Mouse (Mus musculus): ENCODE results near the gene Hist1h2bg. TPM values are rescaled to one million over a fixed set of nuclear protein-coding genes. Genes with fewer than 3 reads are reported as not detected.
"Not testable (repeated sequence)": the region's sequence is repeated elsewhere in the genome, so short reads cannot be mapped to it uniquely, and the experiment has no call there.

Gene Hist1h2bg
- polyA plus RNA-seq, 1 experiment from 2014 or later: 10.0 TPM

DNA sequence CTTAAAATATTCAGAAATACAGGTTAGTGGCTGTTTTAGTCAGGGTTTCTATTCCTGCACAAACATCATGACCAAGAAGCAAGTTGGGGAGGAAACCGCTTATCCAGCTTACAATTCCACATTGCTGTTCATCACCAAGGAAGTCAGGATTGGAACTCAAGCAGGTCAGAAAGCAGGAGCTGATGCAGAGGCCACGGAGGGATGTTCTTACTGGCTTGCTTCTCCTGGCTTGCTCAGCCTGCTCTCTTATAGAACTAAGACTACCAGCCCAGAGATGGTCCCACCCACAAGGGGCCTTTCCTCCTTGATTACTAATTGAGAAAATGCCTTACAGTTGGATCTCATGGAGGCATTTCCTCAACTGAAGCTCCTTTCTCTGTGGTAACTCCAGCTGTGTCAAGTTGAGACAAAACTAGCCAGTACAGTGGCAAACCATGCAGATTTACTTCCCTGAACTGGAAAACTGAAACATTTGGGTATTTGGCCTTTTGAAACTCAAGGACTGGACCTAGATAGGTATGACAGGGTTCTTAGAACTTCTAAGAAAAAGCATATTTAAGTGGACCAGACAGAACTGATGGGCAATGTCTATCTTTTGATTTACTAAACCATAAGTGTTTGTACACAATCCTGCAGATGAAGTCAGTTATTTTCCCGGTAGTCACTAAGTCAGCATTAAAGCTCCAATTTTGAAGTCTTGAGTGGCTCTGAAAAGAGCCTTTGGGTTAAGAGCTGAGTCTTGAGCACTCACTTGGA lies 28.8 kb upstream of the Hist1h2bg start:
- peak overlapping the region; percentile 97 for H3K27ac ChIP-seq (replicated peaks)
- H3K9ac ChIP-seq: peak overlapping the region; percentile 75
- ATAC-seq (ENCODE audit: insufficient read depth): not testable (repeated sequence)

DNA sequence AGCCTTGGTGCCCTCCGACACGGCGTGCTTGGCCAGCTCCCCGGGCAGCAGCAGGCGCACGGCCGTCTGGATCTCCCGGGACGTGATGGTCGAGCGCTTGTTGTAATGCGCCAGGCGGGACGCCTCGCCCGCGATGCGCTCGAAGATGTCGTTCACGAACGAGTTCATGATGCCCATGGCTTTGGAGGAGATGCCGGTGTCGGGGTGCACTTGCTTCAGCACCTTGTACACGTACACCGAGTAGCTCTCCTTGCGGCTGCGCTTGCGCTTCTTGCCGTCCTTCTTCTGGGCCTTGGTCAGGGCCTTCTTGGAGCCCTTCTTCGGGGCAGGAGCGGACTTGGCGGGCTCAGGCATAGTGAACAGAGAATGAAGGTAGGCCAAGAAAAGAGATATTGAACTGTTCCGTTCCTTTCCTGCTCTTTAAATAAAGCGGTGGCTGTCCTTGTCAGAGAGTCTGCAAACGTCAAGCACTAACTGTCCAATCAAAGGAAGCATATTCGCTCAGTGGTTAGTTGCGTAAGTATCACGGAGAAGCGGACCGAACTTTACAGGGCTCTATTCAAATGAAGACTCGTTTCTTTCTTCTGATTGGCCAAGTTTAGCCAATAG lies 28.1 kb upstream of the Hist1h2bg start, which contains the start of gene Hist1h2bh:
Gene Hist1h2bh, minus strand, starts transcription at position 394 of the 609 bp plus-strand sequence.
- WGBS (ENCODE audit: insufficient replicate concordance): under 1% methylated on average over 42 of the region's 42 CpGs

More for the DNA sequence above, 28.8 kb upstream of the Hist1h2bg start:
- H3K9me3 ChIP-seq (replicated peaks); H3K27me3 ChIP-seq; H3K36me3 ChIP-seq (replicated peaks): not testable (repeated sequence)
- peaks cover 42% of the 10 kb centered on the region for H3K4me1 ChIP-seq (replicated peaks)
- H3K4me3 ChIP-seq (replicated peaks): peak overlapping the region; percentile 63
- WGBS (ENCODE audit: insufficient replicate concordance): 9% methylated on average over 3 of the region's 3 CpGs
- peak overlapping the region; percentile 66 for H3K4me2 ChIP-seq

DNA sequence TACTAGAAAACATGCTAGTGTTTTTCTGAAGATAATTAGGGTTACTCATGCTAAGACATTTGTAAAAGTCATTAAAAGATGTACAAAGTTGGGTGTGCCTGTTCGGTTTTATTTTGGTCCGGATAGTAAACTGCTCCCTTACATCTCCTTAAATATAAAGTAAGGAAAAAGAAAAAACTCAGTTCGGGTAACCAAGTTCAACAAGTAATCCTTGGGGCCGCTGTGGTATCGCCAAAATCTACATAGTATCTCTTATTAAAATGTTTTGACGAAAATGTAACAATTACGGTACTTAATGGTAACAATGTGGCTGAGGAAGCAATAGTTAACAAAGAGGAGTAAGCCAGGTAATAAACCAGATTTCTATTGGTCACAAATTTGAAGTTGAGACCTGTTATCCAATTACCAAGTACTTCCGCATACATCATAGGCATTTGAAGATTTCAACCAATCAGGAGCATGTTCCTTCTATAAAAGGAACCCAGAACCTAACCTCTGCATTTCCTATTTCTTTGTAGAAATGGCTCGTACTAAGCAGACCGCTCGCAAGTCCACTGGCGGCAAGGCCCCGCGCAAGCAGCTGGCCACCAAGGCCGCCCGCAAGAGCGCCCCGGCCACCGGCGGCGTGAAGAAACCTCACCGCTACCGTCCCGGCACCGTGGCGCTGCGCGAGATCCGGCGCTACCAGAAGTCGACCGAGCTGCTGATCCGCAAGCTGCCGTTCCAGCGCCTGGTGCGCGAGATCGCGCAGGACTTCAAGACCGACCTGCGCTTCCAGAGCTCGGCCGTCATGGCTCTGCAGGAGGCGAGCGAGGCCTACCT lies 27.0 kb upstream of the Hist1h2bg start, which contains the start of gene Hist1h3f:
Gene Hist1h3f, plus strand, starts transcription at position 88 of the 822 bp plus-strand sequence.
- peak within 1 kb of the TSS; percentile 75 for H3K9ac ChIP-seq
- H3K27ac ChIP-seq (replicated peaks): peak within 1 kb of the TSS; percentile 97
- H3K36me3 ChIP-seq (replicated peaks): no peaks in the 10 kb centered on the region
- peak; percentile 75 for ATAC-seq (ENCODE audit: insufficient read depth)
- peak within 1 kb of the TSS; percentile 63 for H3K4me3 ChIP-seq (replicated peaks)
- under 1% methylated on average over 31 of the region's 45 CpGs for WGBS (ENCODE audit: insufficient replicate concordance)
- H3K9me3 ChIP-seq (replicated peaks): no peaks in the 10 kb centered on the region
- no peaks in the 10 kb centered on the region for H3K27me3 ChIP-seq
- H3K4me1 ChIP-seq (replicated peaks): peaks cover 30% of the 10 kb centered on the region
- H3K4me2 ChIP-seq: peak within 1 kb of the TSS; percentile 66

More for the DNA sequence above, 28.1 kb upstream of the Hist1h2bg start, which contains the start of gene Hist1h2bh:
- Histone ChIP-seq H3K4me3 (replicated peaks) (peak within 1 kb of the TSS; percentile 63), H3K4me1 (replicated peaks) (peaks cover 35% of the 10 kb centered on the region), H3K27ac (replicated peaks) (peak within 1 kb of the TSS; percentile 97), H3K4me2 (peak within 1 kb of the TSS; percentile 66), H3K9ac (peak within 1 kb of the TSS; percentile 75)
- H3K9me3 ChIP-seq (replicated peaks); H3K27me3 ChIP-seq; H3K36me3 ChIP-seq (replicated peaks): not testable (repeated sequence)
- ATAC-seq (ENCODE audit: insufficient read depth): peak; percentile 85

DNA sequence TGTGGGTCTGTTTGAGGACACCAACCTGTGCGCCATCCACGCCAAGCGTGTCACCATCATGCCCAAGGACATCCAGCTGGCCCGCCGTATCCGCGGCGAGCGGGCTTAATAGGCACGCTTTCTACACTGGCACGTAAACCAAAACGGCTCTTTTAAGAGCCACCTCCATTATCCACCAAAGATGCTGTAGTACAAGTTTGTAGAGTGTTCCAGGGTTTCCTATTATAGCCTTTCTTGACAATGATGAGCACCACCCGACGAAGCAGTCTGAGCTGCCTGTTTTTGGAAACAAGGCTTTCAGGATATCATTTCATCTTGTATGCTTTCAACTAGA lies 26.4 kb upstream of the Hist1h2bg start:
- not testable (repeated sequence) for H3K9me3 ChIP-seq (replicated peaks); H3K36me3 ChIP-seq (replicated peaks); ATAC-seq (ENCODE audit: insufficient read depth); H3K27me3 ChIP-seq
- peak overlapping the region; percentile 97 for H3K27ac ChIP-seq (replicated peaks)
- WGBS (ENCODE audit: insufficient replicate concordance): 1% methylated on average over 14 of the region's 14 CpGs
- H3K9ac ChIP-seq: 0 out of 2 replicates have a peak overlapping the region, but pooled peaks have one; percentile 46
- H3K4me2 ChIP-seq: peak overlapping the region; percentile 66
- peaks cover 35% of the 10 kb centered on the region for H3K4me1 ChIP-seq (replicated peaks)
- peak overlapping the region; percentile 59 for H3K4me3 ChIP-seq (replicated peaks)

DNA sequence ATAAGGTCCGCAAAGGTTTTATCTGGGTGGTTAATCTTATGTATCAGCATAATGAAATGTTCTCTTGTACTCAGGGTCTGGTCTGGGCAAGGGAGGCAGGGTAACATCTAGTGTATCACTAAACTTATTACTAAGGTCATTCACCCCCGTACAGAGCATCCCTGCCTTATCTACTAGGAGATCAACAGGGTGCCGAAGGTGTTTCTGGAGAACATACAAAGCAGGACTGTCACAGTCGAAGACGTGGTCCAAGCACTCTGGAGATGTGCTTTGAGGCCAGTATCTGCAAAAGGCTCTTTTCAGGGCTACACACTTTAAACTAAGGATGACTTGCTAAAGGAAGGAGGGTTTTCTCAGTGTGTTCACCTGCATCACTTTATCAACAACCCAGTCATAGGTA lies 24.5 kb upstream of the Hist1h2bg start:
- H3K27me3 ChIP-seq: no peaks in the 10 kb centered on the region
- H3K36me3 ChIP-seq (replicated peaks): no peaks in the 10 kb centered on the region
- H3K27ac ChIP-seq (replicated peaks): peak overlapping the region; percentile 87
- peak overlapping the region; percentile 38; the same call in 1 of the 2 replicates for H3K4me3 ChIP-seq (replicated peaks)
- H3K4me1 ChIP-seq (replicated peaks): peaks cover 33% of the 10 kb centered on the region
- H3K4me2 ChIP-seq: peak overlapping the region; percentile 60
- 70% methylated on average over 5 of the region's 5 CpGs for WGBS (ENCODE audit: insufficient replicate concordance)
- H3K9ac ChIP-seq: 0 out of 2 replicates have a peak overlapping the region, but pooled peaks have one; percentile 3
- no peak for ATAC-seq (ENCODE audit: insufficient read depth)
- no peaks in the 10 kb centered on the region for H3K9me3 ChIP-seq (replicated peaks)

DNA sequence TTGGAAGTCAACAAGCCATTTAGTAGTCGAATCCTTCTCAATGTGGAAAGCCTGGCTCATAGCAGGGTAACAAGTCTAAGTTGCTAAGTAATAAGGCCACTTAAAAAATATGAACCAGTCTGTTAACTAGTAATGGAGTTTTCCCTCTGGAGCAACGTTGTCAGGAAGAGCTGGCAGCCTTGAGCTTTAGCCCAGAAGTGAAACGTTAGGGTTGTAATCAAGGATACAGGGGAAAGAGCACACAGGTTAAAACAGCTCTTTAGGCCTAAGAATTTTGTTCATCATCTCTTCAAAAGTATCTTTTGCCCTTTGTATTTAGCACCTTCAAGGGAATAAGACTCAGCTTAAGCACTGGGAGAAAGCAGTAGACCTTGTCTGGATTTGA lies 20.4 kb upstream of the Hist1h2bg start:
- WGBS (ENCODE audit: insufficient replicate concordance): 1% methylated on average over 3 of the region's 3 CpGs
- H3K4me3 ChIP-seq (replicated peaks): peak overlapping the region; percentile 56
- peak overlapping the region; percentile 95 for H3K27ac ChIP-seq (replicated peaks)
- peak overlapping the region; percentile 64 for H3K4me2 ChIP-seq
- no peaks in the 10 kb centered on the region for H3K36me3 ChIP-seq (replicated peaks)
- peaks cover 61% of the 10 kb centered on the region for H3K4me1 ChIP-seq (replicated peaks)
- H3K9me3 ChIP-seq (replicated peaks): no peaks in the 10 kb centered on the region
- no peaks in the 10 kb centered on the region for H3K27me3 ChIP-seq
- peak overlapping the region; percentile 62 for H3K9ac ChIP-seq
- ATAC-seq (ENCODE audit: insufficient read depth): peak; percentile 1

DNA sequence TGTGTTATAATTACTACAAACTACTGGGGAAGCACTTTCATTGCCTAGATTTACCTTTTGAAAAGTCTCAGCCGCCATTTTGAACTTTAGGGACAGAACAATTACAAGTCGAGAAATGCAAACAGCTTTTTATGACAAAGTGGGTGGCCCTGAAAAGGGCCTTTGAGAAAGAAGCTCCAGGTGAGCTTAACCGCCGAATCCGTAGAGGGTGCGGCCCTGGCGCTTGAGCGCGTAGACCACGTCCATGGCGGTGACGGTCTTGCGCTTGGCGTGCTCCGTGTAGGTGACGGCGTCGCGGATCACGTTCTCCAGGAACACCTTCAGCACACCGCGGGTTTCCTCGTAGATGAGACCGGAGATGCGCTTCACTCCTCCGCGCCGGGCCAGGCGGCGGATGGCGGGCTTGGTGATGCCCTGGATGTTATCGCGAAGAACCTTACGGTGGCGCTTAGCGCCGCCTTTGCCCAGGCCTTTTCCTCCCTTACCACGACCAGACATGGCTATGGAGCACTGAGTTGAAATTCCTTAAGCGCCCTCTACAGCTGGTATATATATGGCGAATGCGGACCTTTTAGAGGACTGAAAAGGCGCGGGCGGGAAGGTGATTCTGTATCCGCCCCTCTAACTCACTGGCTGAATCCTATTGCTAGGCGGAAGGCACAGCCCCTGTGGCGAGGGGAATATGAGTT lies 19.9 kb upstream of the Hist1h2bg start, which contains the start of gene Hist1h4f:
Gene Hist1h4f, minus strand, starts transcription at position 503 of the 689 bp plus-strand sequence.
- ATAC-seq (ENCODE audit: insufficient read depth): peak; percentile 64
- peak within 1 kb of the TSS; percentile 62 for H3K9ac ChIP-seq
- H3K4me1 ChIP-seq (replicated peaks): peaks cover 59% of the 10 kb centered on the region
- H3K4me3 ChIP-seq (replicated peaks): peak within 1 kb of the TSS; percentile 56
- not testable (repeated sequence) for H3K27me3 ChIP-seq; H3K9me3 ChIP-seq (replicated peaks); H3K36me3 ChIP-seq (replicated peaks)
- H3K27ac ChIP-seq (replicated peaks): peak within 1 kb of the TSS; percentile 95
- WGBS (ENCODE audit: insufficient replicate concordance): under 1% methylated on average over 47 of the region's 47 CpGs
- H3K4me2 ChIP-seq: peak within 1 kb of the TSS; percentile 64

DNA sequence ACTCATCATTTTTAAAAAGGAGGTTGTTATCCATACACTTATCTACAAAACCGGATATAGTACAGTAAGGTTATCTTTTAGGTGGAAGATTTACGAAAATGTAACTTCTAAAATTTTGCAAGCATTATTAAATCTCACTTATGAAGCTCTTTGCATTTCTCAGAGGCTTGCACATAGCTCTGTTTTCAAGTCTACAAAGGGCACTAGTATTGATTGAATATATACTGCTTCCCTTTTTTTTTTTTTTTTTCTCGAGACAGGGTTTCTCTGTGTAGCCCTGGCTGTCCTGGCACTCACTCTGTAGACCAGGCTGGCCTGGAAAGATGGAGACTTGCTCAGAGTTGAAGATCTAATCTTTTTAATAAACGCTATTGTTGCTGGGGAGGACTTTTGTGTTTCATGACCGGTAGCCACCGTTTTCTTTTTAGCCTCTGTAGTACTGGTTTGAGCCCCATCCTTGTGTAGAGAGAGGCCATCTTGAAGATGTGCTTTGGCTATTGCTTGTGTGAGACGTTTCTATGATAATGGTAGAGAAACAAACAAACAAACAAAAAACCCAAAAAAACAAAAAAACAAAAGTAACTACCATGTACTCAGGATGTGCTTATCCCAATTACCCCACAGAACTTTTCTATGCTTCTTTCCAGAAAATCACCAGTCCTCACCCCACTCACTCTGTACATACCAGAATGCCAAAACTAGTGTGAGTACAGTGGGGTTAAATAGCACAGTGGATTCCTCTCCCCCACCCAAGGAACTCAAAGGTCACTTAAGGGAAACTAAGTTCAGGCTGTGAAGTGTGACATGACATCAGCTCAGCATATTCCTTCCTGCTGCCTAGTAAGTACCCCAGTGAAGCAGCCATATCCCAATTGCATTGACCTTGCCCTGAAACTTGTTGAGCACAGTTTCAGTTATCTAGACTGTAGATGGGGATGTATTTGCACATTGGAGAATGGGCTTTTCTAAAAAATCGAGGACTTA lies 19.0 kb upstream of the Hist1h2bg start:
- Histone ChIP-seq H3K4me1 (replicated peaks) (peaks cover 56% of the 10 kb centered on the region), H3K9ac (peak overlapping the region; percentile 62), H3K4me2 (peak overlapping the region; percentile 64), H3K36me3 (replicated peaks) (no peaks in the 10 kb centered on the region), H3K27me3 (no peaks in the 10 kb centered on the region), H3K27ac (replicated peaks) (peak overlapping the region; percentile 95), H3K9me3 (replicated peaks) (no peaks in the 10 kb centered on the region), H3K4me3 (replicated peaks) (peak overlapping the region; percentile 56)
- no peak for ATAC-seq (ENCODE audit: insufficient read depth)
- 30% methylated on average over 8 of the region's 8 CpGs for WGBS (ENCODE audit: insufficient replicate concordance)

DNA sequence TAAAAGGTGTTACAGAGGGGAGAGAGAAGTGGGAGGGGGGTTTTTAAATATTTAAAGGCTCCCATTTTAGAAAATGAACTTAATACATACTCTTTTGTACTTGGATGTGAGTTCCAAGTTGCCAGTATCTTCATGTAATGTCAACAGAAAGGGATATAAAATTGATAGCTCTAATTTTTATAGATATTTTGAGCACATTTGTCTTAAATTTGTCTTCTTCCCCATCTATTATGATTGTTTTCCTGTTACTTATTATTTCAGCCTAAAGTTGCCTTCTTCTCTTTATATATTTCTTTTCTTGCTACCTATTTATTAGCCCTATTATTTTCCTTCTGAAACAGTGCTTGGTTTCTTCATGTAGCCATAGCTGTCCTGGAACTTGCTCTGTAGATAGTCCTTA lies 18.2 kb upstream of the Hist1h2bg start, which contains the start of gene Hist1h1d:
Gene Hist1h1d, plus strand, starts transcription at position 301 of the 400 bp plus-strand sequence.
- ATAC-seq (ENCODE audit: insufficient read depth): no peak
- no peaks in the 10 kb centered on the region for H3K9me3 ChIP-seq (replicated peaks)
- H3K4me2 ChIP-seq: peak within 1 kb of the TSS; percentile 71
- H3K9ac ChIP-seq: peak within 1 kb of the TSS; percentile 72
- H3K27ac ChIP-seq (replicated peaks): peak within 1 kb of the TSS; percentile 97
- H3K4me1 ChIP-seq (replicated peaks): peaks cover 57% of the 10 kb centered on the region
- no peaks in the 10 kb centered on the region for H3K27me3 ChIP-seq
- no peaks in the 10 kb centered on the region for H3K36me3 ChIP-seq (replicated peaks)
- peak within 1 kb of the TSS; percentile 56 for H3K4me3 ChIP-seq (replicated peaks)

All from liver, embryonic 15.5 days (tissue).